Mouse (Mus musculus): ENCODE measurements around the gene Mvb12b. TPM values are rescaled to one million over a fixed set of nuclear protein-coding genes. Genes with fewer than 3 reads are reported as not detected.
A peak's percentile ranks its signal among the peaks of the same experiment; 100 is the strongest.

Gene Mvb12b
- total RNA-seq, 2 experiments from 2014 or later, result 18.1 to 19.1 TPM

DNA sequence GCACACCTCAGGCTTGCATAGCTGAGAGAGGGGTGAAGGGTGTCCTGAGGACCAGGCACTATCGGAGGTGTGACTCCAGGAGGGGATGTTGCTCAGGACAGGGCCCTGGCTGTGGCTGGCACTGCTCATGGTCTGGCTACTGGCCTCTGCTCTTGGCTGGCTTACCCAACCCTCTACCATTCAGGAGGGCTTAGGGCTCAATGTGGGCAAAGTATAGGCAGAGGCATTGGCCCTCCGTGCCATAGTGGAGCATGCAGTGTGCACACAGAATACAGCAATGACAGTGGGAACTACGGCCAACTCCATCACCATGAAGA is 133.5 kb downstream of the Mvb12b start:
- intact Hi-C loops (cut with DNase I), result loop anchor here (5.0 kb wide), 1 partner anchor 153 kb away; no protein-coding TSS in a partner anchor
- DNase-seq, result no peak

DNA sequence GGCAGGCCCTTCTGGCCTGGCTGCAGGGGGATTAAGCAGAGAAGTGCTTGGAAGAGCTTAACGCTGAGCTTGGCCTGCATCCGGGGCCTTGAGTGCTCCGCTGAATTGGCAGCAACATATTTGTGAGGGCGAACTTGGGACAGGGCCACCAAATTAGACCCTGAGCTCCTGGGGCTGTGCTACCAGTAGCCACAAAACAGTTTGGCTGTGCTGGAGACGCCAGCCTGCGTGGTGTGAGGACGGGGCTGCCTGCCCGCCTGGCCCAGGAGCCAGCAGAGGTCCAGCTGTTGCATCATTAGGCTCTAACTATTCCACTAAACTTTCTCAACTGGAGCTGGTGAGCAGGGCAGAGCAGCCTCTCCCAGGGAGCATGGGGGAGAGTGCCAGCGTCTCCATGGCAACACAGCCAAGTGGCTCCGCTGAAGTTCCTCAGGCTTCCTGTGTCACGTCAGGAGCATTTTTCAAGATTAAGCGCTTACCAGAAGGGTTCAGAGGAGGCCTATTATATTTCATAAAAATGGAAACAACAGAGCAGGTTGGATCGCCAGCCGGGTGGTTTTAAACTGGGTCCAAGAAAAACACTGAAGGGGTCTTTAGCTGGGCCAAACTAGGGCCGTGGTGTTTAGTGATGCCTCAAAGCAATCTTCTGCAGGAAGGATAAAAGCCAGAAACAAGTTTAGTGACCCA is 134.0 kb downstream of the Mvb12b start:
- intact Hi-C loops (cut with DNase I), result loop anchor here (5.0 kb wide), 1 partner anchor 154 kb away; no protein-coding TSS in a partner anchor
- peak; percentile 86 to 87 for DNase-seq

DNA sequence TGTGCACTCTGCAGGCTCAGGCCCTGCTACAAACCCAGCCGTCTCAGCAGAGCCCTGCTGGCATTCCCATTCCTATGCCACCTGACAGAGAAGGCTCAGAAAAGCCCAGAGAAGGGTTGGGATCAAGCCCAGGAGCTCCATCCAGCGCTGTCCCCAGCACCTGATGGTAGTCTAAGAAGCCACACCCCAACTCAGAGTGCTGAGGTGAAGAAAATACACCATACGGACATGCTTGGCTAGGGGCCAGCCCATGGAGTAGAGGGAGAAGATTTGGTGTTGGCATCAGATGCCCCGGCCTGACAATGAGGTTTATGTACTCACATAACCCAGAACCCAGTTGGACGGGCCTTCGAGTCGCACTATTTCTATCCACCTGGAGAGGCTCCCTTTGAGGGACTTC is 137.1 kb downstream of the Mvb12b start:
- no peak for DNase-seq
- intact Hi-C loops (cut with DNase I), result loop anchor here (5.0 kb wide), 1 partner anchor 157 kb away; no protein-coding TSS in a partner anchor

DNA sequence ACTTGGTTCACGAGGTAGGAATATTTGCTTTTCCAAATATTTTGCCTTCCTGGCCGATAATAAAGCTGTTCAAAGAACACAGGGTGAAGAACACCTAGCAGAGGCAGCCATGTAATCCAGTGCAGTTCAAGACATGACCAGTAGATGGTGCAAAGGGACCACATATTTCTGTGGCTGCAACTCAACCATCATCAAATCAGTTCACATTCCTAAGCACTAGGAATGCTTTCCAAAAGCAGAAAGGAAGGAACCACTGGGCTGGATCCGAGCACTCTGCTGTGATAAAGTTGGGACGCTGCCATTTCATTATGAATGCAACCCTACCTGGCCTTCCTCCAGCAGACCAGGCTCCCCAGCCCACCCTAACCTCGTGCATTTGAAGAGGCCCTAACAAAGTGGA is 141.3 kb downstream of the Mvb12b start:
- DNase-seq, result peak; percentile 73 to 86
- intact Hi-C loops (cut with DNase I), result loop anchor here (2.0 to 10.0 kb wide), 5 partner anchors 74 to 888 kb away; no protein-coding TSS in a partner anchor

DNA sequence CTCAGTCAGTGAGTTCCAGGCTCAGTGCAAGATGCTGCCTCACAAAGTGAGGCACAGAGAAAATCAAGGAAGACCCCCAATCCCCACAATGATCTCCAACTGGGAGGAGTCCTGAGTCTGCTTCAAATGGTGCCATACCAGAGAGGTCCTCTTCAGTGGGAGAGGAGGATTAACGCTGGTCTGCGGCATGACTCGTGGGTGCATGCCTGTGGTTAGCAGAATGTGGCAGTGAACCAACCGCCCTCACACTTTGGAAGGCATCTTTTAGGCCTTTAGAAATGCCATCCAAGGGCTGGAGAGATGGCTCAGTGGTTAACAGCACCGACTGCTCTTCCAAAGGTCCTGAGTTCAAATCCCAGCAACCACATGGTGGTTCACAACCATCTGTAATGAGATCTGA is 142.0 kb downstream of the Mvb12b start:
- intact Hi-C loops (cut with DNase I), result loop anchor here (2.0 to 10.0 kb wide), 5 partner anchors 75 to 889 kb away; no protein-coding TSS in a partner anchor
- DNase-seq, result no peak

DNA sequence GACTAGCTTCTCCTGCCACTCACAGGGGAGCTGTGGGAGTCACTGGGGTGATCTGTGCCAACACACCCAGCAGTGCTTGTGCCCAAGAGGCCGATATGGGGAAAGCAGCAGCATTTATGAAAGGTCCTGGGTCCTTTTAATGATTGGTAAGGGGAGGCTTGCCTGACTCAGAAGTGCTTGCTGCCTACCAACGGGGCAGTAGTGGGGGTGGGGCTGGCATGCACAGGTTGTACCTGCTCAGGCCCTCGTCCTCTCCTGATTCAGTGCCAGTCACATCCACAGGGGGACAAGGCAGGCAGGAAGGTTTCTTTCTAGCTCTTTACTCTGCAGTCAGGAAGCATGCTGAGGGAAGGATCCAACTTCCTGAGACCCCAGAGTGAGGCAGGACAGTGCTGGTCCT is 150.6 kb downstream of the Mvb12b start:
- intact Hi-C loops (cut with DNase I), result no loop called here
- DNase-seq, result no peak

DNA sequence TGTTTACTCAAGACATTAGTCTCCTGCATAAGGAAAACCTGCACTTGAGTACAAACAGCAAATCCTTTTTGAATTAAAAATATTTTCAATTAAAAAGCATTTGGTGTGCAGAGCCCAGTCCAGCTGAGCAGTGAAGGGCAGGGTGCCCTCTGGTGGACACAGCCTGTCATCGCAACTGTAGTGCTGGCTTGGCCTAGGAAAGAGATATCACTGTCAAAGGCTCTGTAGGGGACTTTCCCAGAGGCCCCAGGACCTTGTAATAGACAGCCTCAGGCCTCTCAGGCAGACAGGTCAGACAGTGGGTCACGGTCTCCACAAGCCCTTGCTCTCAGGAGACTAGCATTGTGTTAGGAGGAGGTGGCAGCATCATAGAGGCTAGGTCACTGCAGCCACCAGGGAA is 151.0 kb downstream of the Mvb12b start:
- intact Hi-C loops (cut with DNase I), result no loop called here
- peak; percentile 74 to 81 for DNase-seq

DNA sequence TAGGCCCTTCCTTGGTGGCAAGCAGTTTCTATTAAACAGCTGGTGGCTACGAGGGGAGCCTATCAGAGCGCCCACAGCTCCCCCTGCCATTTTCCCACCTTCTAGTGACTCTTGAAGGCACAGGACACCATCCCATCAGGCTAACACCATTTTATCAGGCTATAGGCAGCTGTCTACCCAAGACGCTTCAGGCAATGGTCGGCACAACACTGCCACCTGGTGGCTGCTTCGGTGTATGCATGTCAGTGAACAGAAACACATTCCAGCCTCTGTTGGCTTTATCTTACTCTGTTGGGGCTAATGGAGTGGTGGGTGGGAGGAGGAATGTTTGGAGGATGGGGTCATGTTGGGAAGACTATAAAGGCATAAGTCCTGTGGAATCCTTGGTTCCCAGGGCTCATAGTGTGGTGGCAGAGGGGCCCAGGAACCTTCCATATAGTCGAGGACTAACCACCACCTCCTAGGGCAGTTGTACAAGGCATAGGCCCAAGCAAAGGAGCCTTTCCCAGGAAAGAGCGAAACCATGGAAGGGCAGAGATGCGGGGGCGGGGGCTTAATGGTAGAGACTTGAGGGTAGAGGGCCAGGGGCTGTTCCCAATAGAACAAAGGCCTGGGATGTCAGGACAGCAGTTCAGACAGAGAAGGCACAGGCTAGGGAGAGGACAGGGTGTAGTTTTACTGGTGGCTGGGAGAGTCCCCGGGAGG is 152.8 kb downstream of the Mvb12b start:
- intact Hi-C loops (cut with DNase I), result loop anchor here (1.0 to 2.0 kb wide), 2 partner anchors 53 to 248 kb away; no protein-coding TSS in a partner anchor
- peak; percentile 83 to 88 for DNase-seq

DNA sequence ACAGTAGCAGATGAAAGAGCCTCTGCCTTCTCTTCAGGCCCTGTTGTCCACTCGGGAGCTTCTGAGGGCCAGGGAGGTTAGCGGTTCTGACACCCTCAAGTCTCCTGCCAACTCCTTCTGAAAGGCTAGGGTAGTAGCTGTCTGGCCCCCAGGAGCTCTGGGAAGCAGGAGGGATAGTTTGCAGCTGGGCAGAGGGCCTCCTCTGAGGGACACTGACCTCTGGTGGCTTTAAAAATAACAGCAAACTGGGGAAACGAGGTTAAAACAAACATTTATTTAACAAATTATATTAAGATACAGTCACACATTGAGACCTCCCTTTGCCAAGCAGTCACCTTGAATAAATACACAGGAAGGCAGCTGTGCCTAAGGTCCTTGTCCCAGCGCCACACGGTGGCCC is 158.0 kb downstream of the Mvb12b start:
- intact Hi-C loops (cut with DNase I), result no loop called here
- peak in 1 of 2 experiments; percentile 12 for DNase-seq

DNA sequence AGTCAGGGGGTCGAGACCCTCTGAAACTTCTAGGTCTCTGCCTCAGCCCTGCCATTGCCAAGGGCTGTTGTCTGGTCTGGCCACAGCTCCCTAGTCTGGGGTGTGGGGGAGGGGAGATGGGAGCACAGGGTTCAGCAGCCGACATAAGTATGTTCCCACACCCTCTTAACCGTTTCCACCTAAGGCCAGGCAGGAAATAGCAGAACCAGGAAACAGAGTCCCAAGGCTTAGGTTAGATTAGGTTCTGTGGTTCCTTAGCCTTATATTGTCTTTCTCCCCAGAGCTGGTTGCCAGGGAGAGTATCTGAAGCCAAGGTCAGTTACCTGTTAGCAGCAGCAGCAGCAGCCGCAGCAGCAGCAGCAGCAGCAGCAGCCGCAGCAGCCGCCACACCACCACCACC is 160.5 kb downstream of the Mvb12b start:
- DNase-seq, result no peak
- intact Hi-C loops (cut with DNase I), result no loop called here

DNA sequence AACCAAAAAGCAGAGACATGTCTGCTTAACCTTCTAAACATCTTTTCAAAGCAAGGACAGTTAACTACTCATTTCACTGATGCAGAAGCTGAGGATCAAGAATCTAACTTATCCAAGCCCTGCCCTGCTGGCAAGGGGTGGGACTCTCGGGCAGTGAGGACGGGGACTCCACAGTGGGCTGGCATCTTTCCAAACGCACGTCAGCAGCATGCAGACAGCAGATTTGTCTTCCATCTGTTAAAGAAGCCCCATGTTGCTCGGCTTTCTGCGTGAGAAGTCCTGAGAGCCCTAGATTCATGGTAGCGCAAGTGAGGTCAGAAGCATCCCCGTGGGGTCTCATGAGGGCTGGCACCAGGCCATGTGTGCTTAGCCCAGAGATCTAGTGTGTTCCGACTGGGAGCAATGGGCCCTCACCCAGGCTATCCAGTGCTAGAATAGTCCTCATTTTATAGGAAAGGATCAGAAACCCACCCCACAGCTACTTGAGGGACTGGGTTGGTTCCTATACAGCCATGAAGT is 167.3 kb downstream of the Mvb12b start:
- DNase-seq, result no peak
- intact Hi-C loops (cut with DNase I), result no loop called here

DNA sequence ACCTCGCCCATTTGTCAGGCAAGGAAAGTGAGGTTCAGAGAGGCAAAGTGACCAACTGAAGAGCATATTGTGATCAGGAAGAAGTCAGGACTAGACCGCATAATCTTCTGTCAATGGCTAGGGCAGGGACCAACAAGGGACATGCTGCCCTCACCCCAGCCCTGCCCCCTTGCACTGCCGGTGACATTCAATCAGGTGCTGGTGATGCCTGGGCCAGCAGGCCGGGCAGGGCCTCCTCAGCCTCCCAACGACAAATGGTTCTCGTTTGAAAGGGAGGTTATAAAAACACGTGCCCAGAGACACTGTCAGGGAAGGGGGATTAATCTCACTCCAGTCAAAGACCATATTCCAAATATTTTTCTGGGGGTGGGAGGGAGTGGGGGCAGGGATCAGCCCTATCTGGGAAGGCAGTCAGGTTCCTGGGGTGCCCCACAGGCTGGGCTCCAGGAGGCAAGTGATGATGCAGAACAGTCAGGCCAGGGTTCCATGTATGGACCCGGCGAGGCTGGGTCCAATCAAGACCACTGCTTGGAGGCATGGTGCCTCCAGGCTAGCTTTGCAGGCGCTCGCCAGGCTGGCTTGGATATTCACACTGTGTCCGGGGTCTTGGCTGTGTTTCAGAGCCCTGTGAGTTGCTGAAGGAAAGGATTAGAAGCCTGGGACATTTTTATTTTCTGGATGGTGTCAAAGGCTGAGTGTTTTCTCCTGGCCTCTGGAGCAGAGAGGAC is 168.2 kb downstream of the Mvb12b start:
- no peak for DNase-seq
- intact Hi-C loops (cut with DNase I), result no loop called here

DNA sequence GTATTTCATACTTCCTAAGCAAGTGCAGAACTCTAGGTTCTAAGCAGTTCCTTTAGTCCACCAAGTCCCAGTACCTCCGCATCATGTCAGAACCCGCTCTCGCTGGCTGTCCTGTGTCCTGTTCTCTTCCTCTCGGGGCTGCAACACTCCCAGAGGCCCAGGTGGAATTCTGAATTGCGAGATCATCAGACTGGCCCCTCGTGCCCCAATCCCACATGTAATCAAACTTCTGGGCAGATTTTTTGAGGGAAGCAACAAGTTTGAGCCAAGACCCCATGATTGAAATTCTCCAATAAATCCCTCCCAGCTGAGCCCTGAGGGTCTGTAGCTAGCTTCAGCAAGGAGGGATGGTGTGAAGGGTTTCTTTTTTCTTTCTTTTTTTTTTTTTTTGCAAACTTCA is 169.2 kb downstream of the Mvb12b start:
- no peak for DNase-seq
- intact Hi-C loops (cut with DNase I), result no loop called here

DNA sequence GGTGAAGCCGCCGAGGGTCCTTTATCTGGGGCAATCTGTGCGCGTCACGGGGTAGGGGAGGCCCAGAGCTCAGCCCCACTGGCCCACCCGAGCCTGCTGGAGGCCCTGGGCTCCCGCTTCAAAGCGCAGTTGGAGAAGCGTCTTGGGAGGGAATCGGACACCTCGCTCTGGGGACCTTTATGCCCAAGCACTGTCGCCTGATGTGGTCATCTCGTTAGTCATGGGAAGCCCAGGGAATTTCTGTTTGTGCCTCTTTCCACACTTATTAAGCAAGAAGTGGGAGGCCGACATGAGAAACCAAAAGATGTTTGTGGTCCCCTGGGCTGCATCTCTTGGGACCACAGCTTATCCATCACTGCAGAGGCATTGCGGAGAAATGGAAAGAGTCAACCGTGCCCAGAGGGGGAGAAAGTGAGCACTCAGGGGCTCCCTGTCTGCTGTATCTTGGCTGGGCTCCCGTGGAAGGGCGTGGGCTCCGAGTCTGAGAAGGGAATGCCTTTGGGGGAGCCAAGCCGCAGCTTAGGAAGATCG is 169.9 kb downstream of the Mvb12b start:
- intact Hi-C loops (cut with DNase I), result no loop called here
- no peak for DNase-seq

DNA sequence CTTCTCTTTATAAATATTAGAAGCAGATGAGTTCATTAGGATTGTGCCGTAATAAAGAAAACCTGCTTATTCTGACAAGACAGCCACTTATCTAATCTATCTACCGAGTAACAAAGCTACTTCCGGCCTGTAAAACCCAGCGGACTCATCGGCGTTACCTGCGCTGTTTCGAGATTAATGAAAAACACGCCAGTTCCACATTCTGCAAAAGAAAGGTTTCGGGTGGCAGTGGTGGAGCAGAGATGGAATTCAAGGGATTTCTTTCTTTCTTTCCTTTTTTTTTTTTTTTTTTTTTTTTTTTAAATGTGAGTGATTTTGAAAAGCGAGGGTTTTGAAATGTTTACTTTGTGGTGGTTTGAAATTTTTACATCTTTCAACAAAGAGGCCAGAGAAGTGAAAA is 170.4 kb downstream of the Mvb12b start:
- intact Hi-C loops (cut with DNase I), result no loop called here
- no peak for DNase-seq

DNA sequence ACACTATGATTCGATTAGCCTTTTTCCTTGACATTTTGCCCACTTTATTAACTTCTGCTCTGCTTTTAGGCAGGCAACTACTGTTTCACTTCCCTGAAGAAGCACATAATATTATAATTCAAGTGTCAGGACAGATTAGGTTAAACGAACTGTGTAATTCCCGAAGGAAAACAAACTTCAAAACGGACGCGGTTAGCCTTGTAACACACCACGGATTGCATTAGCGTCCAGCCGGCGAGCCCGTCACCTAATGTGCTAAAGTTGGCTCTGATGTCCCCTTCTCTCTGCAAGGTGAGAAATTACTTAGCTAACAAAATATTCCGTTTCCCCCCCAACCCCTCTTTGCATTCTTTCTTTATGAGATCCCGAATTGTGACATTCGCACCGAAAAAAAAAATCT is 170.9 kb downstream of the Mvb12b start:
- no peak for DNase-seq
- intact Hi-C loops (cut with DNase I), result no loop called here

DNA sequence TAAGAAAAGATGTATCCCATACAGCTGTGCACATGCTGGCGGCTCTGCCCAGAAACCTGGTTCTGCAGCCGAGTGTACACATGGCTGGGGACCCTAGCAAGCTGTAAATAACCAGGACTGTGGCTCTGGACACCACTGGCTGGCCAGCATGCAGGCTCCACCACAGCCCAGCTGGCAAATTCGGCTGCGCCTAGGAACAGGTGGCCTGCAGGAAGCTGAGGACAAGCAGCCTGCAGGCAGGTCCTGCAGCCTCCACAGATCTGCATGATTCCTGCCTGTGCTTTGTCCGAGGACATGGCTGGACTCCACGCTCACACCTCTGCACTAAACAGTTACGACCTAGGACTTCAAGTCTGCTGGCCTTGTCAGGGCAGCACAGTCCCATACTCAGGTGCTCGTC is 172.8 kb downstream of the Mvb12b start:
- intact Hi-C loops (cut with DNase I), result no loop called here
- DNase-seq, result no peak

DNA sequence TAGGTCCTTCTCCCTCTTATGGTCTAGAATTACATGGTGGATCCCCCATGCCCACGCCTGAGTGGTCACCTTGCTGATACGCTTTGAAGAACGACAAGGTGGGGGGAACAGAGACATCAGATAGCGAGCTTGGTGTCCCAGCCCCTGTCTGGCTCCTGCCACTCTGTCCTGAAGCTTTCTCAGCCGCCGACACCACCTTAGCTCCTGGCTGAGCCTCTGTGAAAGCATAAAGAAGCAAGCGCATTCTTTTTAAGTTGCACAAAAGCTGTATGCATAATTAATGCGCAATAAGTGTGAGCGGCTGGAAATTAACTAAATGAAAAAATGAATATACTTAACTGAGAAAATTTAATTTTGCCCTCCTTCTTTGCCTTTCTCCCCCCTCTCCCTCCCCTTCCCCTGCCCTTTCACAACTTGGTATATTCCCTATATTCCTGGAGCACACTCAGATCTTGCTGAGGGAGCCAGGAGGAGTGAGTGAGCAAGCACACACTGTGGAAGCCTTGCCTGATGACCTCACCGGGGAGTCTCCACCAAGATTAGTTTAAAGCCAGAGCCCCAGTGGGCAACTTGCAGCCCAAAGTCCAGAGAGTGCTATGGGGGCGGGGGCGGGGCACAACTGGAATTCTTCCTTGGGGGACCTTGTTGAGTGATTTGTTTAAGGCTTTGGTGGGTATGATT is 174.0 kb downstream of the Mvb12b start:
- intact Hi-C loops (cut with DNase I), result no loop called here
- DNase-seq, result no peak

DNA sequence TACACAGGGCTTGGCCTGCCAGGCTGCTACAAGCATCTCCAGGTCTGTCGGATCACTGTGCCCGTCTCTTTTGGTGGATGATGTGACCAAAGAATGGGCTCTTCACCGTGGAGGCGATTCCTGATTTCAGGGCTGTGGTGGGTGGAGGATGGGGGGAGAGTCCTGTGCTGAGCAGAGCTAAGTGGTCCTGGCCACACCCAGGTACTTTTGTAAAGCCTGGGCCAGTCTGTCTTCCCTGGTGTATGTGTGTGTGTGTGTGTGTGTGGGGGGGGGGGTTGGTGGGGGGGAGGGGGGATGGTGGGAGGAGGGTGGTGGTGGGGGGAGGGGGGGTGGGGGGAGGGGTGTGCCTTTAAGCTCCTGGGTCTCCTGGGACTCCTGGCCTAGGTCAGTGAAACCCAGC is 174.9 kb downstream of the Mvb12b start:
- intact Hi-C loops (cut with DNase I), result no loop called here
- DNase-seq, result no peak

DNA sequence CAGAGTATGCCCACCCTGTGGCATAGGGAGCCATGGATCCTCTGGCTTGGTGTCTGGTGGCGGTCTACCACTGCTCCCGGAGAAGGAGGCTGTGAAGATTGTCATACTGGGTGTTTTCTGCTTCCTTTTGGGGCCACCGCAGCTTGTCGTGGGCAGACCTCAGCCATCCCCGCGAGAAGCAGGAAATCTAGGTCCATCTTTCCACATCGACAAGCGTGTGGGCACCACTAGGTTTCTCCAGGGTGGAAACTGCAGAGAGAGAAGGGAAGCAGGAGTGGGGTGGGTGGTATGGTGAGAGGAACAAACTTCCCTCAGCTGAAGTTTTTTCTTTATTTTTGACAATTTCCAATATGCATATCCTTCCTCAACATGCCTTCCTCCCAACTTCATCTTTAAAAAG is 178.9 kb downstream of the Mvb12b start:
- intact Hi-C loops (cut with DNase I), result no loop called here
- no peak for DNase-seq
